ENCODE assay signal across 14 mouse cellular contexts in the genomic region with DNA sequence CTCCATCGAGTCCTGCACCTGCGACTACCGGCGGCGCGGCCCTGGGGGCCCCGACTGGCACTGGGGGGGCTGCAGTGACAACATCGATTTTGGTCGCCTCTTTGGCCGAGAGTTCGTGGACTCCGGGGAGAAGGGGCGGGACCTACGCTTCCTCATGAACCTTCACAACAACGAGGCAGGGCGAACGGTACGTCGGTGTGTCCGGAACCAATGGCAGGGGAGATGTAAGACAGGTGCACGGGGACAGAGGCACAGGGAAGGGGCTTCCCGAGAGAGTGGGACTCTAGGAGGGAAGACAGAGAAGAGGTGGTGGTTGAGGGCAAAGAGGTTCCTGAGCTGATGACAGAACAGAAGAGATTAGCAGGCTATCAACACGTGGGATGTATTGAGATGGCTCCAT. TPM values are rescaled to one million over a fixed set of nuclear protein-coding genes. Genes with fewer than 3 reads are reported as not detected.
A peak's percentile ranks its signal among the peaks of the same experiment; 100 is the strongest.
DNase-seq lines count a peak whose midpoint lies in the region; ATAC-seq and TF ChIP-seq lines count a peak whose summit lies in the region.
"Had no signal": no experiment of that assay in that cellular context is flagged by ENCODE, and none has a peak within 500 bp of the region (broad histone marks: within the 10 kb centered on the region; RNA-seq: fewer than 3 reads in every experiment).

No protein-coding gene starts in this region.

- intact Hi-C loops in left cerebral cortex, postnatal 25 days (cut with DNase I): loop anchor here (10.0 kb wide), 1 partner anchor 217 kb away; the partner anchor contains the start of genes 4930415O20Rik and Ccnt1
- intact Hi-C loops in gastrocnemius, postnatal 14 days (cut with DNase I; ENCODE audit: low total_unique reads): no loop called here

- ATAC-seq in heart, embryonic 15.5 days (replicated peaks; ENCODE audit: insufficient number of reproducible peaks, insufficient read depth, low FRiP score, low read depth): no peak
- no peak for ATAC-seq in forebrain, embryonic 13.5 days
- ATAC-seq in midbrain, embryonic 13.5 days: no peak

- no peaks in the 10 kb centered on the region for H3K36me3 ChIP-seq in heart, embryonic 15.5 days
- H3K36me3 ChIP-seq in E14TG2a.4 (ENCODE audit: insufficient read depth, low read length): no peaks in the 10 kb centered on the region
- H3K36me3 ChIP-seq in forebrain, embryonic 13.5 days (ENCODE audit: poor library complexity, severe bottlenecking): no peaks in the 10 kb centered on the region
- no peaks in the 10 kb centered on the region for H3K36me3 ChIP-seq in midbrain, embryonic 13.5 days
- H3K36me3 ChIP-seq: G1E; liver, embryonic 15.5 days had no signal

- WGBS in heart, embryonic 15.5 days: 2% methylated on average over 23 of the region's 23 CpGs
- WGBS in forebrain, embryonic 13.5 days: under 1% methylated on average over 23 of the region's 23 CpGs
- WGBS in midbrain, embryonic 13.5 days: 1% methylated on average over 23 of the region's 23 CpGs

- peak overlapping the region; percentile 60 for H3K4me2 ChIP-seq in heart, embryonic 15.5 days
- no peak overlapping the region for H3K4me2 ChIP-seq in forebrain, embryonic 13.5 days
- peak overlapping the region; percentile 53 for H3K4me2 ChIP-seq in midbrain, embryonic 13.5 days (replicated peaks)
- H3K4me2 ChIP-seq: liver, embryonic 15.5 days had no signal

- H3K4me1 ChIP-seq in heart, embryonic 15.5 days (replicated peaks): peaks cover 50% of the 10 kb centered on the region
- peaks cover 44% of the 10 kb centered on the region for H3K4me1 ChIP-seq in E14TG2a.4 (replicated peaks; ENCODE audit: low read depth, low read length)
- H3K4me1 ChIP-seq in forebrain, embryonic 13.5 days: peaks cover 29% of the 10 kb centered on the region
- peaks cover 41% of the 10 kb centered on the region for H3K4me1 ChIP-seq in midbrain, embryonic 13.5 days (replicated peaks)

- no peaks in the 10 kb centered on the region for H3K9me3 ChIP-seq in heart, embryonic 15.5 days (replicated peaks)
- H3K9me3 ChIP-seq in E14TG2a.4 (ENCODE audit: low read length): no peaks in the 10 kb centered on the region
- H3K9me3 ChIP-seq in forebrain, embryonic 13.5 days (replicated peaks): no peaks in the 10 kb centered on the region
- H3K9me3 ChIP-seq in midbrain, embryonic 13.5 days: no peaks in the 10 kb centered on the region
- H3K9me3 ChIP-seq: liver, embryonic 15.5 days had no signal

- no peak for DNase-seq in heart, postnatal 4 days
- no peak for DNase-seq in left cerebral cortex, postnatal 25 days (ENCODE audit: low spot score in 2 of 2)
- no peak for DNase-seq in gastrocnemius, postnatal 14 days
- no peak for DNase-seq in cerebellum, adult 11 months
- DNase-seq: adrenal gland, postnatal 36 days; kidney, adult 11 months had no signal

- TF ChIP-seq CTCF in E14TG2a.4 (conservative IDR thresholded peaks at IDR 0.05; ENCODE audit: low read length): no peak

- H3K27ac ChIP-seq in heart, embryonic 15.5 days: no peak overlapping the region
- no peak overlapping the region for H3K27ac ChIP-seq in forebrain, embryonic 13.5 days
- no peak overlapping the region for H3K27ac ChIP-seq in midbrain, embryonic 13.5 days
- H3K27ac ChIP-seq: liver, embryonic 15.5 days had no signal

- peak overlapping the region; percentile 35 for H3K4me3 ChIP-seq in heart, embryonic 15.5 days
- H3K4me3 ChIP-seq in E14TG2a.4 (replicated peaks; ENCODE audit: low read length): peak overlapping the region; percentile 62; the same call in 1 of the 2 replicates
- H3K4me3 ChIP-seq in forebrain, embryonic 13.5 days: peak overlapping the region; percentile 27
- H3K4me3 ChIP-seq in midbrain, embryonic 13.5 days (replicated peaks): peak overlapping the region; percentile 35
- H3K4me3 ChIP-seq: liver, embryonic 15.5 days had no signal

- no peak overlapping the region for H3K9ac ChIP-seq in heart, embryonic 15.5 days
- H3K9ac ChIP-seq in forebrain, embryonic 13.5 days: no peak overlapping the region
- no peak overlapping the region for H3K9ac ChIP-seq in midbrain, embryonic 13.5 days (replicated peaks)
- H3K9ac ChIP-seq: liver, embryonic 15.5 days had no signal

- H3K27me3 ChIP-seq in heart, embryonic 15.5 days: peaks cover 99% of the 10 kb centered on the region
- H3K27me3 ChIP-seq in E14TG2a.4 (ENCODE audit: insufficient read depth, low read length): peaks cover 98% of the 10 kb centered on the region
- H3K27me3 ChIP-seq in forebrain, embryonic 13.5 days: peaks cover 100% of the 10 kb centered on the region
- peaks cover 100% of the 10 kb centered on the region for H3K27me3 ChIP-seq in midbrain, embryonic 13.5 days

RNA-seq across cellular contexts. Expression of gene Wnt1, which starts 2.1 kb away (rescaled TPM):
- polyA plus RNA-seq in heart, embryonic 15.5 days (2015; fragmentation: Nextera tagmentation; extraction: Ambion mirVana): not detected in 2 replicates
- not detected for total RNA-seq in heart, postnatal 4 days (2021)
- not detected in 2 replicates for polyA plus RNA-seq in forebrain, embryonic 13.5 days (2015; fragmentation: Nextera tagmentation; extraction: Ambion mirVana)
- polyA plus RNA-seq in midbrain, embryonic 13.5 days (2015; fragmentation: Nextera tagmentation; extraction: Ambion mirVana): 4.0 and 8.6 TPM in 2 replicates
- total RNA-seq in left cerebral cortex, postnatal 25 days (2021): not detected
- total RNA-seq in gastrocnemius, postnatal 14 days (2021): under 1 TPM in 1 of 2 experiments, not detected in 1; 0.10 TPM
- total RNA-seq: adrenal gland, postnatal 36 days; G1E; neutrophil, adult 5-6 weeks had no signal
- polyA plus RNA-seq: G1E; liver, embryonic 15.5 days; stomach, embryonic 14.5 days had no signal

RNA-seq across cellular contexts. Expression of gene Wnt10b, which starts 13.8 kb away (rescaled TPM):
- polyA plus RNA-seq in heart, embryonic 15.5 days (2015; fragmentation: Nextera tagmentation; extraction: Ambion mirVana): 0.46 TPM in 1 of 2 replicates, not detected in the other
- total RNA-seq in heart, postnatal 4 days (2021): under 1 TPM; 0.36 to 0.50 TPM
- polyA plus RNA-seq in forebrain, embryonic 13.5 days (2015; fragmentation: Nextera tagmentation; extraction: Ambion mirVana): not detected in 2 replicates
- 0.24 TPM in 1 of 2 replicates, not detected in the other for polyA plus RNA-seq in midbrain, embryonic 13.5 days (2015; fragmentation: Nextera tagmentation; extraction: Ambion mirVana)
- total RNA-seq in left cerebral cortex, postnatal 25 days (2021): under 1 TPM; 0.37 to 0.62 TPM
- 1 to 10 TPM in 1 of 2 experiments, under 1 TPM in 1; 0.78 to 1.5 TPM for total RNA-seq in gastrocnemius, postnatal 14 days (2021)
- polyA plus RNA-seq: liver, embryonic 15.5 days; stomach, embryonic 14.5 days had no signal

RNA-seq across cellular contexts. Expression of gene Ddn, which starts 17.5 kb away (rescaled TPM):
- 0.32 and 0.66 TPM in 2 replicates for polyA plus RNA-seq in heart, embryonic 15.5 days (2015; fragmentation: Nextera tagmentation; extraction: Ambion mirVana)
- 1 to 10 TPM in 1 of 2 experiments, under 1 TPM in 1; 0.93 to 1.2 TPM for total RNA-seq in heart, postnatal 4 days (2021)
- polyA plus RNA-seq in forebrain, embryonic 13.5 days (2015; fragmentation: Nextera tagmentation; extraction: Ambion mirVana): 0.05 and 0.15 TPM in 2 replicates
- 0.50 and 1.2 TPM in 2 replicates for polyA plus RNA-seq in midbrain, embryonic 13.5 days (2015; fragmentation: Nextera tagmentation; extraction: Ambion mirVana)
- 100 to 1,000 TPM; 829 to 842 TPM for total RNA-seq in left cerebral cortex, postnatal 25 days (2021)
- total RNA-seq in gastrocnemius, postnatal 14 days (2021): 1 to 10 TPM; 1.6 to 2.7 TPM
- polyA plus RNA-seq: liver, embryonic 15.5 days; stomach, embryonic 14.5 days had no signal

RNA-seq across cellular contexts. Expression of gene Arf3, which starts 28.8 kb away (rescaled TPM):
- 29.5 and 41.5 TPM in 2 replicates for polyA plus RNA-seq in heart, embryonic 15.5 days (2015; fragmentation: Nextera tagmentation; extraction: Ambion mirVana)
- 10 to 100 TPM; 40.9 to 43.7 TPM for total RNA-seq in heart, postnatal 4 days (2021)
- polyA plus RNA-seq in forebrain, embryonic 13.5 days (2015; fragmentation: Nextera tagmentation; extraction: Ambion mirVana): 49.2 and 55.1 TPM in 2 replicates
- polyA plus RNA-seq in midbrain, embryonic 13.5 days (2015; fragmentation: Nextera tagmentation; extraction: Ambion mirVana): 57.5 and 66.0 TPM in 2 replicates
- total RNA-seq in left cerebral cortex, postnatal 25 days (2021): 100 to 1,000 TPM; 767 to 776 TPM
- total RNA-seq in gastrocnemius, postnatal 14 days (2021): 10 to 100 TPM; 14.6 to 15.8 TPM

RNA-seq across cellular contexts. Expression of gene Prkag1, which starts 39.5 kb away (rescaled TPM):
- polyA plus RNA-seq in heart, embryonic 15.5 days (2015; fragmentation: Nextera tagmentation; extraction: Ambion mirVana): 93.5 and 100 TPM in 2 replicates
- total RNA-seq in heart, postnatal 4 days (2021): 10 to 100 TPM; 88.9 to 89.3 TPM
- polyA plus RNA-seq in forebrain, embryonic 13.5 days (2015; fragmentation: Nextera tagmentation; extraction: Ambion mirVana): 95.9 and 99.4 TPM in 2 replicates
- polyA plus RNA-seq in midbrain, embryonic 13.5 days (2015; fragmentation: Nextera tagmentation; extraction: Ambion mirVana): 83.3 and 89.9 TPM in 2 replicates
- 10 to 100 TPM; 44.1 to 55.6 TPM for total RNA-seq in left cerebral cortex, postnatal 25 days (2021)
- 10 to 100 TPM; 36.6 to 42.0 TPM for total RNA-seq in gastrocnemius, postnatal 14 days (2021)

Comparison
In these comparisons a context has a peak if more than half of its experiments do, and no peak if none do; other contexts are left out.
1. RNA of gene Ddn, which starts 17.5 kb away (total RNA-seq): 829 to 842 TPM in left cerebral cortex, postnatal 25 days; 1.6 to 2.7 TPM in gastrocnemius, postnatal 14 days and 0.93 to 1.2 TPM in heart, postnatal 4 days; every median in the first group is over 100 times any median in the second.
2. Peak in every context shown above with its lines, with median percentiles within 50 percentile points of each other: H3K4me3 ChIP-seq.